ENCODE assay signal across 17 mouse cellular contexts in genomic region chr11:7226200-7226599, GRCm38 (mm10). TPM values are rescaled to one million over a fixed set of nuclear protein-coding genes. Genes with fewer than 3 reads are reported as not detected.
DNase-seq lines count a peak whose midpoint lies in the region; ATAC-seq lines count a peak whose summit lies in the region.
"Had no signal": no experiment of that assay in that cellular context is flagged by ENCODE, and none has a peak within 500 bp of the region (broad histone marks: within the 10 kb centered on the region; RNA-seq: fewer than 3 reads in every experiment).

No protein-coding gene starts in this region.

- H3K4me3 ChIP-seq in hindbrain, embryonic 16.5 days (ENCODE audit: low read length): no peak overlapping the region
- H3K4me3 ChIP-seq in hindbrain, embryonic 10.5 days: no peak overlapping the region
- no peak overlapping the region for H3K4me3 ChIP-seq in embryonic facial prominence, embryonic 14.5 days (ENCODE audit: low read depth, low read length)
- no peak overlapping the region for H3K4me3 ChIP-seq in limb, embryonic 15.5 days
- H3K4me3 ChIP-seq: midbrain, embryonic 10.5 days had no signal

- no peak overlapping the region for H3K27ac ChIP-seq in hindbrain, embryonic 16.5 days (ENCODE audit: low read depth, low read length)
- H3K27ac ChIP-seq in hindbrain, embryonic 10.5 days: no peak overlapping the region
- peak overlapping the region; percentile 29; the same call in 1 of the 2 replicates for H3K27ac ChIP-seq in embryonic facial prominence, embryonic 14.5 days (replicated peaks; ENCODE audit: low read depth, low read length)
- 0 out of 2 replicates have a peak overlapping the region, but pooled peaks have one; percentile 54 for H3K27ac ChIP-seq in limb, embryonic 15.5 days
- H3K27ac ChIP-seq: midbrain, embryonic 10.5 days had no signal

- WGBS in hindbrain, embryonic 16.5 days: 76% methylated on average over 2 of the region's 2 CpGs
- 79% methylated on average over 2 of the region's 2 CpGs for WGBS in hindbrain, embryonic 10.5 days
- 56% methylated on average over 2 of the region's 2 CpGs for WGBS in embryonic facial prominence, embryonic 14.5 days
- 43% methylated on average over 2 of the region's 2 CpGs for WGBS in limb, embryonic 15.5 days

- H3K36me3 ChIP-seq in hindbrain, embryonic 16.5 days (ENCODE audit: control insufficient read depth, insufficient read depth, low read length): no peaks in the 10 kb centered on the region
- no peaks in the 10 kb centered on the region for H3K36me3 ChIP-seq in hindbrain, embryonic 10.5 days
- H3K36me3 ChIP-seq in embryonic facial prominence, embryonic 14.5 days (ENCODE audit: control insufficient read depth, insufficient read depth, low read length): no peaks in the 10 kb centered on the region
- H3K36me3 ChIP-seq in limb, embryonic 15.5 days: no peaks in the 10 kb centered on the region
- H3K36me3 ChIP-seq: midbrain, embryonic 10.5 days had no signal

- no peaks in the 10 kb centered on the region for H3K9me3 ChIP-seq in hindbrain, embryonic 16.5 days (ENCODE audit: control insufficient read depth, low read length)
- H3K9me3 ChIP-seq in hindbrain, embryonic 10.5 days: no peaks in the 10 kb centered on the region
- H3K9me3 ChIP-seq in embryonic facial prominence, embryonic 14.5 days (ENCODE audit: control insufficient read depth, low read length): no peaks in the 10 kb centered on the region
- H3K9me3 ChIP-seq in limb, embryonic 15.5 days: no peaks in the 10 kb centered on the region
- H3K9me3 ChIP-seq: midbrain, embryonic 10.5 days had no signal

- peak; percentile 61 for DNase-seq in cerebellum, postnatal 14 days
- no peak for DNase-seq in hindbrain, embryonic 10.5 days (ENCODE audit: low spot score)
- DNase-seq in embryonic facial prominence, embryonic 14.5 days (ENCODE audit: low spot score): no peak
- no peak for DNase-seq in adrenal gland, postnatal 4 days (ENCODE audit: low spot score in 2 of 2)
- no peak for DNase-seq in ovary, postnatal 10 days (ENCODE audit: low spot score)
- DNase-seq: embryo, embryonic 11 days; heart, postnatal 14 days; kidney, adult 11 months; lung, adult 2 months had no signal

- no peak overlapping the region for H3K9ac ChIP-seq in hindbrain, embryonic 16.5 days (ENCODE audit: low read depth, low read length)
- H3K9ac ChIP-seq in embryonic facial prominence, embryonic 14.5 days (ENCODE audit: low read depth, low read length): no peak overlapping the region
- H3K9ac ChIP-seq in limb, embryonic 15.5 days: no peak overlapping the region

- no peak overlapping the region for H3K4me2 ChIP-seq in hindbrain, embryonic 16.5 days (ENCODE audit: low read length)
- H3K4me2 ChIP-seq in embryonic facial prominence, embryonic 14.5 days (ENCODE audit: low read depth, low read length): no peak overlapping the region
- H3K4me2 ChIP-seq in limb, embryonic 15.5 days: no peak overlapping the region

- no peak for ATAC-seq in cerebellum, adult (ENCODE audit: insufficient number of reproducible peaks, low FRiP score, low TSS enrichment)
- peak; percentile 72; the same call in 1 of the 2 replicates for ATAC-seq in hindbrain, embryonic 16.5 days
- no peak for ATAC-seq in embryonic facial prominence, embryonic 14.5 days (ENCODE audit: low read depth)
- ATAC-seq in limb, embryonic 15.5 days (ENCODE audit: insufficient number of reproducible peaks, low FRiP score, low TSS enrichment, low read depth): no peak

- H3K4me1 ChIP-seq in hindbrain, embryonic 16.5 days (ENCODE audit: control insufficient read depth, insufficient read depth, low read depth, low read length): no peaks in the 10 kb centered on the region
- H3K4me1 ChIP-seq in hindbrain, embryonic 10.5 days (replicated peaks): no peaks in the 10 kb centered on the region
- H3K4me1 ChIP-seq in embryonic facial prominence, embryonic 14.5 days (ENCODE audit: control insufficient read depth, insufficient read depth, low read length): peaks cover 10% of the 10 kb centered on the region
- H3K4me1 ChIP-seq in limb, embryonic 15.5 days: peaks cover 15% of the 10 kb centered on the region
- H3K4me1 ChIP-seq: midbrain, embryonic 10.5 days had no signal

- no peaks in the 10 kb centered on the region for H3K27me3 ChIP-seq in hindbrain, embryonic 16.5 days (replicated peaks; ENCODE audit: control insufficient read depth, insufficient read depth, low read length)
- H3K27me3 ChIP-seq in hindbrain, embryonic 10.5 days (ENCODE audit: insufficient read depth, poor library complexity, severe bottlenecking): no peaks in the 10 kb centered on the region
- H3K27me3 ChIP-seq in embryonic facial prominence, embryonic 14.5 days (replicated peaks; ENCODE audit: control insufficient read depth, insufficient read depth, low read length): no peaks in the 10 kb centered on the region
- H3K27me3 ChIP-seq in limb, embryonic 15.5 days: no peaks in the 10 kb centered on the region

RNA-seq across cellular contexts. Expression of gene Igfbp3, which starts 12.5 kb away (rescaled TPM):
- polyA plus RNA-seq in hindbrain, embryonic 16.5 days (2015; fragmentation: Nextera tagmentation; extraction: Ambion mirVana): 24.2 and 25.1 TPM in 2 replicates
- polyA plus RNA-seq in hindbrain, embryonic 10.5 days (2016; fragmentation: Nextera tagmentation; extraction: Ambion mirVana): 12.5 and 13.0 TPM in 2 replicates
- polyA plus RNA-seq in embryonic facial prominence, embryonic 14.5 days (2014; fragmentation: Nextera tagmentation; extraction: Ambion mirVana): 258 and 266 TPM in 2 replicates
- polyA plus RNA-seq in limb, embryonic 15.5 days (2015; fragmentation: Nextera tagmentation; extraction: Ambion mirVana): 137 and 148 TPM in 2 replicates
- 10 to 100 TPM; 61.8 to 63.1 TPM for total RNA-seq in adrenal gland, postnatal 4 days (2021)

RNA-seq across cellular contexts. Expression of gene Igfbp1, which starts 28.6 kb away (rescaled TPM):
- 0.10 and 0.20 TPM in 2 replicates for polyA plus RNA-seq in hindbrain, embryonic 16.5 days (2015; fragmentation: Nextera tagmentation; extraction: Ambion mirVana)
- 0.16 TPM in 1 of 2 replicates, not detected in the other for polyA plus RNA-seq in hindbrain, embryonic 10.5 days (2016; fragmentation: Nextera tagmentation; extraction: Ambion mirVana)
- polyA plus RNA-seq in embryonic facial prominence, embryonic 14.5 days (2014; fragmentation: Nextera tagmentation; extraction: Ambion mirVana): 0.40 and 0.52 TPM in 2 replicates
- 0.71 and 0.81 TPM in 2 replicates for polyA plus RNA-seq in limb, embryonic 15.5 days (2015; fragmentation: Nextera tagmentation; extraction: Ambion mirVana)
- 10 to 100 TPM in 1 of 2 experiments, 1 to 10 TPM in 1; 3.7 to 77.7 TPM for total RNA-seq in adrenal gland, postnatal 4 days (2021)
- total RNA-seq: ES-E14; heart, postnatal 14 days; left cerebral cortex, postnatal 36 days had no signal

RNA-seq across cellular contexts. Expression of gene Gm11985, which starts 37.8 kb away (rescaled TPM):
- not detected in 2 replicates for polyA plus RNA-seq in hindbrain, embryonic 16.5 days (2015; fragmentation: Nextera tagmentation; extraction: Ambion mirVana)
- polyA plus RNA-seq in hindbrain, embryonic 10.5 days (2016; fragmentation: Nextera tagmentation; extraction: Ambion mirVana): not detected in 2 replicates
- polyA plus RNA-seq in embryonic facial prominence, embryonic 14.5 days (2014; fragmentation: Nextera tagmentation; extraction: Ambion mirVana): not detected in 2 replicates
- not detected in 2 replicates for polyA plus RNA-seq in limb, embryonic 15.5 days (2015; fragmentation: Nextera tagmentation; extraction: Ambion mirVana)
- total RNA-seq in adrenal gland, postnatal 4 days (2021): not detected
- total RNA-seq: ES-E14; heart, postnatal 14 days; left cerebral cortex, postnatal 36 days had no signal
- polyA plus RNA-seq: lung, adult 2 months; midbrain, embryonic 10.5 days; neural tube, embryonic 11.5 days; stomach, embryonic 16.5 days had no signal

Comparison
In these comparisons a context has a peak if more than half of its experiments do, and no peak if none do; other contexts are left out.
1. DNase-seq: peak in cerebellum, postnatal 14 days (2 of 2); none in hindbrain, embryonic 10.5 days (single experiment), embryonic facial prominence, embryonic 14.5 days (single experiment), adrenal gland, postnatal 4 days (0 of 2) and ovary, postnatal 10 days (single experiment).
2. H3K27ac ChIP-seq: peak in embryonic facial prominence, embryonic 14.5 days (single experiment) and limb, embryonic 15.5 days (single experiment); none in hindbrain, embryonic 16.5 days (single experiment) and hindbrain, embryonic 10.5 days (single experiment).